Mouse (Mus musculus) heart, embryonic 13.5 days (tissue): ENCODE data around the gene Hoxb8. TPM values are rescaled to one million over a fixed set of nuclear protein-coding genes. Genes with fewer than 3 reads are reported as not detected.

Experiments
- ATAC-seq: fragments of 200-750 bp; cut with Nextera tagmentation; 2 replicates; pipeline ENCODE4 v1.8.0; 2017; ENCODE audit warnings: moderate TSS enrichment; ENCODE audit not compliant: insufficient number of reproducible peaks, low FRiP score, low TSS enrichment; ENCODE audit errors: extremely low read depth
- H3K27ac ChIP-seq: fragments of 300-500 bp; sonication (generic); replicated peaks from 2 replicates; pipeline ENCODE4 v1.5.1; 2015; ENCODE audit warnings: moderate library complexity, mild to moderate bottlenecking, inconsistent platforms
- H3K27me3 ChIP-seq: fragments of 300-500 bp; sonication (generic); replicated peaks from 2 replicates; pipeline ENCODE4 v1.6.1; 2015; ENCODE audit warnings: mild to moderate bottlenecking, inconsistent platforms
- H3K36me3 ChIP-seq: fragments of 300-500 bp; sonication (generic); 2 replicates; pipeline ENCODE4 v1.6.1; 2015; ENCODE audit warnings: mild to moderate bottlenecking, inconsistent platforms
- H3K4me1 ChIP-seq: fragments of 300-500 bp; sonication (generic); 2 replicates; pipeline ENCODE4 v1.6.1; 2015; ENCODE audit warnings: inconsistent platforms
- H3K4me2 ChIP-seq: fragments of 300-500 bp; sonication (generic); 2 replicates; pipeline ENCODE4 v1.6.1; 2015; ENCODE audit warnings: inconsistent platforms, mild to moderate bottlenecking, moderate library complexity
- H3K4me3 ChIP-seq: fragments of 300-500 bp; sonication (generic); 2 replicates; pipeline ENCODE4 v1.5.1; 2015; ENCODE audit warnings: moderate library complexity, mild to moderate bottlenecking, inconsistent platforms
- H3K9ac ChIP-seq: fragments of 300-500 bp; sonication (generic); 2 replicates; pipeline ENCODE4 v1.6.1; 2015; ENCODE audit warnings: inconsistent platforms, mild to moderate bottlenecking, moderate library complexity
- H3K9me3 ChIP-seq: fragments of 300-500 bp; sonication (generic); 2 replicates; pipeline ENCODE4 v1.6.1; 2016; ENCODE audit warnings: inconsistent platforms
- WGBS: fragments of 180-500 bp; shearing (Covaris S2); methylation state at CpG from one replicate; pipeline ENCODE4 v1.1.7; 2015; ENCODE audit warnings: mixed read lengths; 5-methylcytosine and 5-hydroxymethylcytosine counted together
- polyA plus RNA-seq: library from polyadenylated mRNA; unstranded; fragments of >200 nt; fragmentation: Nextera tagmentation; extraction: Ambion mirVana; gene quantifications from 2 replicates; pipeline ENCODE4 v1.2.1, GENCODE M21; 2015

Hoxb8 gene
- polyA plus RNA-seq, 1 experiment from 2014 or later: not detected

DNA sequence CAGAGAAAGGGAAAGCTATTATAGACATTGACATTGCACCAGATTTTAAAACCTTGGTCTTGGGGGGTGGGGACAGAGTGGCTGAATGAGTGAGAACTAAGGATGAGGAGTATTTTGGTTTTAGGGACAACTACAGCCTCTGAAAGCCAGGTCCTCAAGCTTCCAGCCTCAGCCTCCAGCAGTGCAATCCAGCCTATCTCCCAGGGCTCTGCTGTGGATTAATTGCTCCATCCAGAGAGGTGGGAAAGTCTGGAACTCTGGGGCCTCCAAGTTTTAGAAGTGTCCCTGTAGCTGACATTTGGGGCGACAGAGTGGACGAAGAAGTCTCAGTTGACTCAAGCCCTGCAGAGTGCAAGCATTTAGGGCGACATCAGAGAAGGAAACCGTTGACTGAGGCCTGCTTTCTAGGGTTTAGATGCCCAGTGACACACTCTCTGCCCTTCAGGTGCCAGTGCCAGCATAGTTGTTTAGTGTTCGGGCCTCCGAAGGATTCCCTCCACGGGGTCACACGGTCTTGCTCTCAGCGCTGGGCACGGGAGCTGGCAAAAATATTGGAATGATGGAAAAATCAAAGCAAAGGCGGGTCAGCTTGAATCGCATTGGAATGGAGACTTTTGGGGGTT lies 32.2 kb downstream of the Hoxb8 start:
- peak overlapping the region; percentile 44; the same call in 1 of the 2 replicates for H3K9ac ChIP-seq
- WGBS: 18% methylated on average over 12 of the region's 12 CpGs
- no peak for ATAC-seq
- H3K27ac ChIP-seq: peak overlapping the region; percentile 25; the same call in 1 of the 2 replicates
- peak overlapping the region; percentile 52 for H3K4me2 ChIP-seq
- peaks cover 100% of the 10 kb centered on the region for H3K27me3 ChIP-seq
- H3K4me1 ChIP-seq: peaks cover 14% of the 10 kb centered on the region
- H3K36me3 ChIP-seq: no peaks in the 10 kb centered on the region
- H3K9me3 ChIP-seq: no peaks in the 10 kb centered on the region
- peak overlapping the region; percentile 36; the same call in 1 of the 2 replicates for H3K4me3 ChIP-seq

DNA sequence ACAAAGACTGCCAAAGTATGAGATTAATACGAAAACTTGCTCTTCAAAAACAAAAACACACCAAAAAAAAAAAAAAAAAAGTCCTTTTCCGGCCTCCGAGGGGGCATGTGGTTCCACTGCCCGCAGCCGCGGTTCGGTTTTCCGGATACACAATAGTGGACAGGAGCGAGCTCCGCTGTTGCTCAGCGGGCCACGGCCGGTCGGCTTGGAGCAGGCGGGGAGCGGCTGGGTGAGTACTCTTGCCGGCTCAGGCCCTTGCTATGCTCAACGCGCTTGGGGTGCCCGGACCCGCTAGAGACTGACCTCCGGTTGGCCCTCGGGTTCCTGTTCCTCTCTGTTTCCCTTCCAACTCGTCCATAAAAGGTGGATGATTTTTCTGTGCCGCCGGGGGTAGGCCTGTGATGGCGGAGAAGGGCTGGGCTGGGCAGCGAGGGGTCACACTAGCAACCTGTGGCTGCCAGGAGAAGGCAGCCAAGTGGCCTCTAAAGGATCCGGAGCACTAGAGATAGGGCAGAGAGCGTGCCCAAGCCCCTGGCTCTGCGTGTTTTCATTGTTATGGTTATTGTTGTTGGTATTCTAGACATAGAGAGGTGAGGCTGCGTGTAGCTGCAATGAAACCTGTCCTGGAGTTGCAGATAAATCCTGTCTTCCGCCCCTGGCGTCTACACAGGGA lies 33.1 kb downstream of the Hoxb8 start:
- Histone ChIP-seq H3K27me3 (peaks cover 100% of the 10 kb centered on the region), H3K4me1 (peaks cover 21% of the 10 kb centered on the region), H3K36me3 (no peaks in the 10 kb centered on the region), H3K9me3 (no peaks in the 10 kb centered on the region), H3K9ac (peak overlapping the region; percentile 68), H3K4me2 (peak overlapping the region; percentile 52), H3K27ac (peak overlapping the region; percentile 43), H3K4me3 (peak overlapping the region; percentile 36)
- no peak for ATAC-seq
- 2% methylated on average over 34 of the region's 34 CpGs for WGBS

DNA sequence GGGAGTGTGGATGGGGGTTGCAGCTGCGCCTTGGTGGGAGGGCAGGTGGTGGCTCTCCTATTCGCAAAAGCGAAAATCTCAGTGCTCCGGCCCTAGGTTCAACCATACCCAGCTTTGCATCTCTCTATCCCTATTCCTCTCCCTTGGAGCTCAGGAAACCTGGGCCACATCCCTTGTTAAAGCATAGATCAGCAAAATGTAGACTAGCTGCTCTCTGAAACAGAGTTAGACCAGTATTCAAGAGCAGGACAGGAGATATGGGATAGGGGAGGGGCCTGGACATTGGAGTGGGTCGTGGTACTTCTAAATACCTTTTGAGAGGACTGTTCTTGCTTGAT lies 33.6 kb downstream of the Hoxb8 start:
- peak overlapping the region; percentile 52 for H3K4me2 ChIP-seq
- H3K9ac ChIP-seq: peak overlapping the region; percentile 68
- peak overlapping the region; percentile 36 for H3K4me3 ChIP-seq
- H3K27ac ChIP-seq: peak overlapping the region; percentile 43
- no peak for ATAC-seq
- peaks cover 100% of the 10 kb centered on the region for H3K27me3 ChIP-seq
- H3K36me3 ChIP-seq: no peaks in the 10 kb centered on the region
- peaks cover 21% of the 10 kb centered on the region for H3K4me1 ChIP-seq
- whole genome bisulfite sequencing: 7% methylated on average over 5 of the region's 5 CpGs
- H3K9me3 ChIP-seq: no peaks in the 10 kb centered on the region

DNA sequence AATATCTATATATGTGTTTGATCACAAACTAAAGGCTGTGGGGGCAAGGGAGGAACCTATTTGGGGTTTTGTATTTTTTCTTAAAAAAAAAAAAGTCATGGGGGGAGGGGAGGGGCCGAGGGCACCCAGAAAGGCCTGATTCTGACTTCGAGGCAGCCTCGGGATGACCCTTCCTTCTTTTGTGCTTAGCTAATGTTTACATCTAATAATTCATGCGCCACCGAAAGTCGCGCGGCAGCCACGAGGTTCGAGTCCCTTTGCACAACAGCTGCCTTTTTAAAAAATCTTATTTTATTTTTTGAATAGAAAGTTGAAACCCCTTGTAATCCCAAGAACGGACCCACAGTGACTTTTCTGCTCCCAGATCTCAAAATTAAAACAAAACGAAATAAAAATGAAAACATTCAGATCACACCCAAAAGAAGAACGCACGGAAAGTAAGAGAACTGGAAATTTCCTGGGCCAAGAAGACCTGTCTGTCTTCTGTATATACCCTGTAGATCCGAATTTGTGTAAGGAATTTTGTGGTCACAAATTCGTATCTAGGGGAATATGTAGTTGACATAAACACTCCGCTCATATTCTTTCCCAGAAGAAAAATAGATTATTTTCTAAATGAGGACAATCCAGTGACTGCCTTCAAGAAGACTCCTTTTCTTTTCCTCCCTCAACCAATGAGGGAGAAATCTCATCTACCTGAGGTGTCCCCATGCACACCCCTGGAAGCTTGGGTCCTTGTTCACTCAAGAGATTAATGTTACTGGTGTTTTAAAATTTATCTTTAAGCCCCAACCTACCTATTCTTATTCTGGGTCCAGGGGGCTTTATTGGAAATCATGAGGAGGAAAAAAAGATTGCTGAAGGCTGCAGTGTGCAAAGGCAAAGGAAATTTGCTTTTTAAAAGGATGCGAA lies 35.2 kb downstream of the Hoxb8 start:
- H3K27ac ChIP-seq: no peak overlapping the region
- ATAC-seq: no peak
- no peaks in the 10 kb centered on the region for H3K36me3 ChIP-seq
- 11% methylated on average over 18 of the region's 18 CpGs for WGBS
- H3K4me2 ChIP-seq: peak overlapping the region; percentile 66
- no peaks in the 10 kb centered on the region for H3K9me3 ChIP-seq
- peaks cover 100% of the 10 kb centered on the region for H3K27me3 ChIP-seq
- H3K9ac ChIP-seq: peak overlapping the region; percentile 67; the same call in 1 of the 2 replicates
- H3K4me3 ChIP-seq: peak overlapping the region; percentile 54; the same call in 1 of the 2 replicates
- peaks cover 12% of the 10 kb centered on the region for H3K4me1 ChIP-seq

DNA sequence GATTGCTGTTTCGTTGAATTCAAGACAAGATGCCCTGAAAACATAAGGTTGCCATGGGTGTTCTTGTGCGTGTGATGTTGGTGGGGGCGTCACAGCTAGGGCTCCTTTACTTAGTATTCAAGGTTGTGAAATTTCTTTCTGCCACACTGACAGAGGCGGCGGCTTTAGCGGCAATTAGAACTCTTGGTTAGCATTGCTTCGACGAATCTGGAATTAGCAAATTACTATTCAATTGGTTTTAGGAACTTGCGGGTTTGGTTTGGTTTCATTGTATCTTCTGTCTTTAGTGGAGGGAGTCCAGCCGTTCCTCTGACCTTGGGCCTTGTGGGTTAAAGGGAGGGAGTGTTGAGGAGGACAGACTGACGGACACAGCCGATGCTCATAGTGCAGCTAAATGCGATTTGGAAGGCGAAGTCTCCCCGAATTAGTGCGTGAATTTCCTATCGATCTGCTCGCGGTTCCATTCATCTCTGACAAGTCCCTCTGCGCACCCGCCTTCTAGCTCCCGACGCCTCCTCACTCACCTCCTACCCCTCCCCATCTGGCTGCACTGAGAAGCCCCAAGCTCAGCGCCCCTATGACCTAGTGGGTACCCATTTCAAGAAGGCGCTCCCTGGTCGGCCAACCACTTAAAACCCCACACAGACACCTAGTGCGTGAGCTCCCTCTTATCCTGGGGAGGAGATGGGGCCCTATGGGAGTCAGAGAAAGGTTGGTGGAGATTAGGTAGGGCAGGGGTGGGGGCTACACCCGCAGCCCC lies 36.1 kb downstream of the Hoxb8 start, which contains the start of gene Hoxb4:
Hoxb4 (plus strand) TSS at position 660 of the 760 bp plus-strand sequence.
- WGBS: 4% methylated on average over 28 of the region's 28 CpGs

DNA sequence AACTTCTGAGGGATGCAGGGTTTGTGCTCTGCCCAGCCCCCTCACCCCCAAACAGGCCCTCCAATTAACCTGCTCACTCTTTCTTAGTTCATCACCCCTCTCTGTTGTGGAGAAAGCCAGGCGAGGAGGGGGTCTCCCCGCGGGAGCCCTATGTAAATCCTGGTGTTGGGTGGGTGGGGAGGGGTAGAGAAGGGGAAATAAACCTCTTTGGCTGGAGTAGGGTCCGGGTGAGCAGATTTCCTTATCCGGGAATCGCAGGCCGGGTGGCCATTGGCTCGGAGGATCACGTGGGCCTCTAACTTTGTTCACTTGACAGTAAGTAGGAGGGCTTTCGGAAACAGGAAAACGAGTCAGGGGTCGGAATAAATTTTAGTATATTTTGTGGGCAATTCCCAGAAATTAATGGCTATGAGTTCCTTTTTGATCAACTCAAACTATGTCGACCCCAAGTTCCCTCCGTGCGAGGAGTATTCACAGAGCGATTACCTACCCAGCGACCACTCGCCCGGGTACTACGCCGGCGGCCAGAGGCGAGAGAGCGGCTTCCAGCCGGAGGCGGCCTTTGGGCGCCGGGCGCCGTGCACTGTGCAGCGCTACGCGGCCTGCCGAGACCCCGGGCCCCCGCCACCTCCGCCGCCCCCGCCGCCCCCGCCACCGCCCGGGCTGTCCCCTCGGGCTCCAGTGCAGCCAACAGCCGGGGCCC lies 36.8 kb downstream of the Hoxb8 start:
- Histone ChIP-seq H3K9ac (peak overlapping the region; percentile 84), H3K4me2 (peak overlapping the region; percentile 66), H3K9me3 (no peaks in the 10 kb centered on the region), H3K36me3 (no peaks in the 10 kb centered on the region), H3K27me3 (peaks cover 100% of the 10 kb centered on the region), H3K4me3 (peak overlapping the region; percentile 54), H3K27ac (peak overlapping the region; percentile 85), H3K4me1 (peaks cover 10% of the 10 kb centered on the region)
- ATAC-seq: no peak
- WGBS: under 1% methylated on average over 37 of the region's 45 CpGs

More for the DNA sequence above, 36.1 kb downstream of the Hoxb8 start, which contains the start of gene Hoxb4:
- Histone ChIP-seq H3K4me2 (peak within 1 kb of the TSS; percentile 66), H3K36me3 (no peaks in the 10 kb centered on the region), H3K27ac (peak within 1 kb of the TSS; percentile 85), H3K9ac (peak within 1 kb of the TSS; percentile 84), H3K4me3 (peak within 1 kb of the TSS; percentile 54), H3K27me3 (peaks cover 100% of the 10 kb centered on the region), H3K9me3 (no peaks in the 10 kb centered on the region), H3K4me1 (peaks cover 10% of the 10 kb centered on the region)
- ATAC-seq: no peak

DNA sequence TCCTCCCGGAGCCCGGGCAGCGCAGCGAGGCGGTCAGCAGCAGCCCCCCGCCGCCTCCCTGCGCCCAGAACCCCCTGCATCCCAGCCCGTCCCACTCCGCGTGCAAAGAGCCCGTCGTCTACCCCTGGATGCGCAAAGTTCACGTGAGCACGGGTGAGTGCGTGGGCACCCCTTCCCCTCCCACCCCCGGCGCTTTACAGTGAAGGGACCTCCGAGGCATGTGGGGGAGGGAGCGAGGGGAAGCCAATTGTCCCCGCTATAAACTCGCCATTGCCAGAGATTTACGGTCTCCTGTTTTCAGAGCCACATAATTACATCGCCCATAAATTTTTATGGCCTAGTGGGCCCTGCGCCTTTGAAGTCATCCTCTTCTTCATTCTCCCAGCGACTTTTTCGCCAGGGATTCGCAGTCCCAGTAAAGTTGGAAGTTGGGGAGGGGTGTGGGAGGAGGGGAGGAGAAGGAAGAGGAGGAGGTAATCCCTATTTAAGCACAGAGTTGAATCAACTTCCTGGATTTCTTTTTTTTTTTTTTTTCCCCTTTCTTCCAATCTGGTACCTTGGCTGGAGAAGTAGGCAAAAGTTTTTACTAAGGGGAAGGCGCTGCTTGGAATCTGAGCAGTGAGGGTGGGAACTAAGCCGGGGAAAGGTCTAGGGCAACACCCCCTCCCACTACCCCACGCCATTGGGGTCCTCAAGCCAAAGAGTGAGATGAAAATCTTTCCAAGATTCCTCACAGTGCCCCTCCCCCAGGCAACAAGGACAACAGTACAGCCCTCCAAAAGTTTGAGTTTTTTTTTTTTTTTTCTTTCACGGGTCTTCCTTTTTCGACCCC lies 37.6 kb downstream of the Hoxb8 start:
- no peaks in the 10 kb centered on the region for H3K9me3 ChIP-seq
- peak overlapping the region; percentile 85 for H3K27ac ChIP-seq
- H3K27me3 ChIP-seq: peaks cover 100% of the 10 kb centered on the region
- H3K9ac ChIP-seq: peak overlapping the region; percentile 84
- peak overlapping the region; percentile 66 for H3K4me2 ChIP-seq
- no peaks in the 10 kb centered on the region for H3K36me3 ChIP-seq
- peaks cover 10% of the 10 kb centered on the region for H3K4me1 ChIP-seq
- peak overlapping the region; percentile 54 for H3K4me3 ChIP-seq
- 0 out of 2 replicates have a peak, but pooled peaks have one; percentile 14 for ATAC-seq
- WGBS: under 1% methylated on average over 29 of the region's 34 CpGs

DNA sequence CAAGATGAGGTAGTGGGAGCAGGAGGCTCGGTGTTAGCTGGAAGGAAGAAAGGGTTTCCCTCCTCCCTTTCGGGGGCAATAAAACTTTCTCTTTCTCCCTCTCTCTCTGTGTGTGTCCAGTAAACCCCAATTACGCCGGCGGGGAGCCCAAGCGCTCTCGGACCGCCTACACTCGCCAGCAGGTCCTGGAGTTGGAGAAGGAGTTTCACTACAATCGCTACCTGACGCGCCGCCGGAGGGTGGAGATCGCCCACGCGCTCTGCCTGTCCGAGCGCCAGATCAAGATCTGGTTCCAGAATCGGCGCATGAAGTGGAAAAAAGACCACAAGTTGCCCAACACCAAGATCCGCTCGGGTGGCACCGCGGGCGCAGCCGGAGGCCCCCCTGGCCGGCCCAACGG lies 38.2 kb downstream of the Hoxb8 start:
- Histone ChIP-seq H3K9me3 (no peaks in the 10 kb centered on the region), H3K4me3 (peak overlapping the region; percentile 54), H3K4me2 (peak overlapping the region; percentile 66), H3K9ac (peak overlapping the region; percentile 84), H3K27ac (peak overlapping the region; percentile 85), H3K4me1 (peaks cover 10% of the 10 kb centered on the region), H3K27me3 (peaks cover 100% of the 10 kb centered on the region), H3K36me3 (no peaks in the 10 kb centered on the region)
- no peak for ATAC-seq
- 2% methylated on average over 29 of the region's 29 CpGs for WGBS

DNA sequence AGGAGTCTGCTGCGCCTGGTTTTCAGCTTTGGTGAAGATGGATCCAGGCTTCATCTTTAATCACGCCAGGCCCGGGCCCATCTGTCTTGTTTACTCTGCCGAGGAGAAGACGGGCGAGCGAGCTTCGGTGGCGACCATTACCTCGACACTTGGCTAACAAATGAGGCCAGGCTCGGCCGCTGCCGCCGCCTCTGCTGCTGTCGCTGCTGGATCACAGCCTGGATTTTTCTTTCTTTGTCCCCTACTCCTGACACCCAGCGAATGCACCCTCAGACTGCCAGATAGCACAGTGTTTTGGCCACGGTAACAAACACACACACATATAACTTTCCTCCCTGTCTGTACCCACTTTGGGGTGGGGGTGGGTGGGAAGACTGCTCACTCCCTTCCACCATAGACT lies 39.0 kb downstream of the Hoxb8 start:
- Histone ChIP-seq H3K4me2 (peak overlapping the region; percentile 66), H3K4me1 (peaks cover 10% of the 10 kb centered on the region), H3K9me3 (no peaks in the 10 kb centered on the region), H3K36me3 (no peaks in the 10 kb centered on the region), H3K27ac (peak overlapping the region; percentile 85), H3K27me3 (peaks cover 100% of the 10 kb centered on the region), H3K9ac (peak overlapping the region; percentile 84), H3K4me3 (peak overlapping the region; percentile 54)
- ATAC-seq: no peak
- WGBS: 11% methylated on average over 17 of the region's 17 CpGs
